Mouse (Mus musculus): ENCODE measurements around the gene Tspan7. TPM values are rescaled to one million over a fixed set of nuclear protein-coding genes. Genes with fewer than 3 reads are reported as not detected.

Tspan7 gene
- polyA plus RNA-seq, 1 experiment from 2014 or later = 250 TPM

DNA sequence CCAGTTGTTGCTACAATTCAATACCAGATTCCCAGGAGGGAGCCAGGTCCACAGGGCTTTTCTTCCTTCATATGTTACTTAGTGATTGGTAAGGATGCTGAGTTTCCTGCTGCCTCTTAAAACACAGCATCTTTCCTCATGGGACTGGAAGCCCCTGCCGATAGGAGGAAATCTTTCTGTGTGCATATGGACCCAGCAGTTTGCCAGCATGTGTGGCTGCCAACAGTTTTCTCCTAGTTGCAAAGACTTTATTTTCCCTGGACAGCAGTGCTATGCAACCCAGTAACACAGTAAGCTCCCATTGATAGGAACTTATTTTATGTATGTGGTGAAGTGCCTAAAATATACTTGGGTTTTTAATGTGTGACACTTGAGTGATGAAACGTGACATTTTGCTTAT is 73.7 kb downstream of the Tspan7 start:
- Histone ChIP-seq H3K9me3 (no peaks in the 10 kb centered on the region), H3K9ac (no peak overlapping the region), H3K4me1 (replicated peaks) (no peaks in the 10 kb centered on the region), H3K27ac (no peak overlapping the region), H3K4me3 (no peak overlapping the region), H3K27me3 (no peaks in the 10 kb centered on the region), H3K4me2 (no peak overlapping the region), H3K36me3 (no peaks in the 10 kb centered on the region)
- no peak for ATAC-seq (ENCODE audit: low FRiP score)
- 64% methylated on average over 2 of the region's 2 CpGs for WGBS

DNA sequence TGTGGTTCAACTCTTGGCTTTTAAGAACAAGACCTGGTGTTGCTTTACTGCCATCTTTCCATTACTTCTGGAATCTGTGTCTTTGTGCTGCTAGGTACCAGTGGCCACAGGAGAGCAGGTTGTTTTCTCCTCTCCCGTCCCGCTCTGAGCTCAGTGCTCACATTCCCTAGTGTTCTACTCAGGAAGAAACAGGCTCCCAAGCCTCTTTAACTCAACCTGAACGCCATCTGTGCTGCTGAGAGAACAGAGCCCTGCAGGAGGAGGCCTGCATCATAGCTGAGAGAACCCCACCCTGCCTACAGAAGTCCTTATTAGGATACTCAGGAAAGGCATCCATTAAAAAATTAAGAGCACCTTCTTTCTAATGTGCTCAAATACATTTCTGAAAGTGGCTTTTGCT is 80.9 kb downstream of the Tspan7 start:
- Histone ChIP-seq H3K4me1 (replicated peaks) (no peaks in the 10 kb centered on the region), H3K4me3 (no peak overlapping the region), H3K9ac (no peak overlapping the region), H3K27me3 (no peaks in the 10 kb centered on the region), H3K4me2 (no peak overlapping the region), H3K27ac (no peak overlapping the region), H3K9me3 (no peaks in the 10 kb centered on the region), H3K36me3 (no peaks in the 10 kb centered on the region)
- WGBS = 74% methylated on average over 3 of the region's 3 CpGs
- ATAC-seq (ENCODE audit: low FRiP score) = no peak

DNA sequence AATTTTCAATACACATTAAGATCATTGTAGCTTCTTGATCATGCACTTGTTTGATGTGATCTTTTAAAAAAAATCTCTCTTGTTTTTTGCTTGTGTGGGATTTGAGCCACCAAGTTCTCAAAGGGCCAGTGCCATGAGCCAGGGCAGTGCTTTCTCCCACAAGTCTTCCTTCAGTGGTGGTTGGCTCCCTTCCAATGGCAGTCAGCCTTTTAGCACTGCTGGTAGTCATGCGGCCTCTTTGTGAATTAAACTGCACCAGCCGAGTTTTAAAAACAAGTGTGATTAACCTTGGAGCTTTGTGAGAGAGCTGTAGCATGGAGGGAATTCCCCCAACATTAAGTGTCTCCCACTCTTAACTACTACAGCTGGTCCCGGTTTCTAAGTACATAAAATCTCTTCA is 89.6 kb downstream of the Tspan7 start:
- Histone ChIP-seq H3K4me2 (no peak overlapping the region), H3K4me1 (replicated peaks) (0 out of 2 replicates have a peak, but pooled peaks cover 3% of the 10 kb centered on the region), H3K27ac (no peak overlapping the region; the same call in 1 of the 2 replicates), H3K9ac (no peak overlapping the region), H3K4me3 (no peak overlapping the region), H3K9me3 (no peaks in the 10 kb centered on the region), H3K27me3 (no peaks in the 10 kb centered on the region), H3K36me3 (no peaks in the 10 kb centered on the region)
- 44% methylated on average over 3 of the region's 3 CpGs for WGBS
- no peak for ATAC-seq (ENCODE audit: low FRiP score)

DNA sequence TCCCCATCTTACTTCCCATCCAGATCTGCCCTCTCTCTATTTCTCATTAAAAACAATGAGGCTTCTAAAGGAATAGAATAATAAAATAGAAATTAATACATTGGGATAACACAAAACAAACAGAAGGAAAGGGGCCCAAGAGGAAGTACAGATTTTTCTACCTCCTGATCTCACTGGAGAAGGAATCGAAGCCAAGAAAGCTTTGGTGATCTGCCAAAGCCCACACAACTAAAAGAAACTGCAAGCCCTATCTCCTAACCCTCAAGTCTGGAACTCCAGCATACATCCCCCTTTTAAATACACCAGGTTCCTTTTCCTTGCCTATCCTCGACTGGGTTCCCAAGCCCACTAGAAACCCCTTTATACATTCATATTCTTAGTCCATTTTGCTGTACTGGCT is 90.4 kb downstream of the Tspan7 start:
- no peak overlapping the region for H3K27ac ChIP-seq
- H3K27me3 ChIP-seq = no peaks in the 10 kb centered on the region
- H3K9me3 ChIP-seq = no peaks in the 10 kb centered on the region
- H3K4me1 ChIP-seq (replicated peaks) = 0 out of 2 replicates have a peak, but pooled peaks cover 3% of the 10 kb centered on the region
- no peak for ATAC-seq (ENCODE audit: low FRiP score)
- no peak overlapping the region for H3K4me2 ChIP-seq
- 62% methylated on average over 2 of the region's 2 CpGs for WGBS
- H3K36me3 ChIP-seq = no peaks in the 10 kb centered on the region
- no peak overlapping the region for H3K9ac ChIP-seq
- H3K4me3 ChIP-seq = no peak overlapping the region

DNA sequence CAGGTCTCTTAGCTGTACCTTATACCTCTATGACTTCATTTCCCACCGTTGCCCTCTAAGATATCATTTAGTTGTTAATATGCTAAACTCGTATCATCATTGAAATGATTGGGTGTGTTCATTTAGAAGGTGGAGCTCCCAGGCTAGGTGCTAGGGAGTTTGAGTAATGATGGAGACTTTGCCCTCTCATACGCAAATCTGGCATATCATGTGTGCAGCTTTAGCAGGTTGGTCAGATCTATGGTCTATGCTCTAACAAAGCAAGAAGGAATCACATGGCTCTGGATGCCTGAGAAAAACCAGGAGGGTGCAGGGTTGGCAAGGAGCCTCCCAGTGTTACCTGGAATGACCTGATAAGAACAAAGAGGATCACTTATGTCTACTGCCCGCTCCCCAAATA is 91.4 kb downstream of the Tspan7 start:
- no peaks in the 10 kb centered on the region for H3K9me3 ChIP-seq
- no peaks in the 10 kb centered on the region for H3K27me3 ChIP-seq
- WGBS = 81% methylated on average over 4 of the region's 4 CpGs
- no peak overlapping the region for H3K4me2 ChIP-seq
- 0 out of 2 replicates have a peak, but pooled peaks cover 3% of the 10 kb centered on the region for H3K4me1 ChIP-seq (replicated peaks)
- H3K27ac ChIP-seq = no peak overlapping the region
- ATAC-seq (ENCODE audit: low FRiP score) = no peak
- H3K4me3 ChIP-seq = no peak overlapping the region
- no peak overlapping the region for H3K9ac ChIP-seq
- H3K36me3 ChIP-seq = no peaks in the 10 kb centered on the region

DNA sequence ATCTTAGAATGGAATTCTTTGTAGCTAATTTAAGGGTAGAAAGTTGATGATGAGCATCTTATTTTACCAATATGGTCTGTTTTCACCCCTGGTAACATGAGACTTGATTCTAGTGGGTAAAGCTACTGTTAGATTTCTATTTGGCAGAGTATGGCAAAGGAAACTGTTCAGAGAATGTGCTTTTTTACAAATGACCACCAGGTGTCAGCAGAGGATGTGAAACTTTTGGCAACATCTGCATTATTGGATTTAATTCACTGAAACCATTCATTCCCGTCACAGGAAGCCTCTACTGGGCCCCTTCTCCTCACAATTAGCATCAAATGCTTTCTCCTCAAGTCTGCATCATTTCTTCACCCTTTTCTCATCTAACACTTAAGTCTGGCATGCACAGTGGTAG is 92.4 kb downstream of the Tspan7 start:
- Histone ChIP-seq H3K27ac (no peak overlapping the region), H3K36me3 (no peaks in the 10 kb centered on the region), H3K27me3 (no peaks in the 10 kb centered on the region), H3K4me2 (no peak overlapping the region), H3K4me3 (no peak overlapping the region), H3K9ac (no peak overlapping the region), H3K4me1 (replicated peaks) (0 out of 2 replicates have a peak, but pooled peaks cover 3% of the 10 kb centered on the region), H3K9me3 (no peaks in the 10 kb centered on the region)
- ATAC-seq (ENCODE audit: low FRiP score) = no peak
- WGBS = 15% methylated on average over 1 of the region's 1 CpGs

DNA sequence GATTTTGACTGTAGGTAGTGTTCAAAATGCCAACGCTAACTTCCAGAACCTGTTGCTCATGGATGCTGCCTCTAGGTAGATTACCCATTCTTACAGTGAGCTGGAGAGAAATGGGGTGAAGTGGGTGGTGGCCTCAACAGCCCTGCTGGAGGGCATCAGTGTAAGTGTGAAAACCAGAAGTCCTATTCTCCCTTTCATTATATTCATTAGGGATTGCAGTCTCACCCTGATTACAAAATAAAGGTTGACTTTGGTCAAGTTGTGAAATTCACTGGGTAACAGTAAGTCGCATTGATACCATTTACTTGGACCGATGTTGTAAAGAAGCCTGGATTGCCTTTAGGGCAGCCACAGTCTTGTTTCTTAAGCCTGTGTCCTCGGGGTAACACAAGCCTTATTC is 97.8 kb downstream of the Tspan7 start:
- Histone ChIP-seq H3K36me3 (no peaks in the 10 kb centered on the region), H3K27ac (no peak overlapping the region), H3K27me3 (no peaks in the 10 kb centered on the region), H3K4me1 (replicated peaks) (no peaks in the 10 kb centered on the region), H3K4me2 (no peak overlapping the region), H3K4me3 (no peak overlapping the region), H3K9ac (no peak overlapping the region), H3K9me3 (no peaks in the 10 kb centered on the region)
- WGBS = 96% methylated on average over 4 of the region's 4 CpGs
- ATAC-seq (ENCODE audit: low FRiP score) = no peak

DNA sequence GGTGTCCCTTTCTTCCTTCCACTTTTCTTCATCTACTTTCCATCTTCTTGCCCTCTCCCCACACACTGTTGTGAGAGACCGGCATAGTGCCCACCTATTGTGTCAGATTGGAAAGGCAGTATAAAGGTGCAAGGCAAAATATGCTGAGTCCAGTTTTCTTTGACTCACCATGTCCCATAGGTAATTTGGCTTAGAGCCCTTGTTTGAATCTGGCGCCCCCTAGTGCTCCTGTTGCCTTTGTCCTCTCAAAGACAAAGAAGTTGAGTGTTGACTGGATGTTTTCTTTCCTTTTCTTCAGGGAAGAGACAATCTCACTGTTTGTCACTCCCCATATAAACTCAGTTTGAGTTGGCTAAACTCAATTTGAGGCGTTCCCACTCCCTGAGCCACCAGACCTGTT is 107.3 kb downstream of the Tspan7 start:
- ATAC-seq (ENCODE audit: low FRiP score) = no peak

DNA sequence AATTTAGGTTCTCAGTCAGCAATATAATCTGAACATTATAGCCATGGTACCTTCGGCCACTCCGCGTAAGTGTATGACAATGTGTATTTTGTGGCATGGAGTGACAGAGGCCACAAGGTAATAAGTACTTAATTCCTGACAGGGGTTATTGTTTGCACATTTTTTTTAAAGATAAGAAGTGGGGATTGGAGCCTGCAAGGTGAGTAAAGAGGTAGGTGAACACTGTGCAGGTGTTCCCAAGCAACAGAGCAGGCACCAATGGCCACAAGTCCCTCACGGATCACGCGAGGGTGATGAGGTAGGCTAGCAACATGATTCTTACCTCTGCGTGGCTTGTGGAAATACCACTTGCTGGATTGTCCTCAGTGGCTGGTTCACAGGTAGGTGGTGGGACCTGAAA is 108.6 kb downstream of the Tspan7 start:
- Histone ChIP-seq H3K9me3 (no peaks in the 10 kb centered on the region), H3K36me3 (peaks cover 9% of the 10 kb centered on the region), H3K27ac (no peak overlapping the region), H3K27me3 (no peaks in the 10 kb centered on the region), H3K9ac (no peak overlapping the region), H3K4me1 (replicated peaks) (no peaks in the 10 kb centered on the region), H3K4me3 (no peak overlapping the region), H3K4me2 (no peak overlapping the region)
- no peak for ATAC-seq (ENCODE audit: low FRiP score)
- 98% methylated on average over 7 of the region's 7 CpGs for WGBS

More for the DNA sequence above, 107.3 kb downstream of the Tspan7 start:
- 71% methylated on average over 3 of the region's 3 CpGs for WGBS
- no peaks in the 10 kb centered on the region for H3K27me3 ChIP-seq
- H3K9me3 ChIP-seq = no peaks in the 10 kb centered on the region
- no peak overlapping the region for H3K9ac ChIP-seq
- H3K27ac ChIP-seq = no peak overlapping the region
- no peak overlapping the region for H3K4me2 ChIP-seq
- H3K4me3 ChIP-seq = no peak overlapping the region
- peaks cover 9% of the 10 kb centered on the region for H3K36me3 ChIP-seq
- H3K4me1 ChIP-seq (replicated peaks) = no peaks in the 10 kb centered on the region

DNA sequence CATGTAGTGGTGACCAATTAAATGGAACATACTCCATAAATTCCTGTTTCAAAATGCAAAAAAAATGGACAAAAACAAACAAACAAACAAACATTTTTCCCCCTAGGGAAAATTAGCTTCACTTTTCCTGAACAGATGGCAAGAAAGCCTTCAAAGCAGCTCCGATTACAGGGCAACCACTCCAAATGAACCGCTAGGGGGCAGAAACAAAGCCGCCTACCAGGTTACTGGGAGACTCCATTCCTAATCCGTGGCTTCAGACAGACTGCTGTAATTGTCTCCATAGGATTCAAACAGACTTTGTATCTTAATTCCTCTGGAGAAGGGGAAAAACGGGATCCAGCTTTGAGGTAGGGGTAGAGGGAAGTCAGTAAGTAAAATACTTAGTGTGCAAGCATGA is 132.2 kb downstream of the Tspan7 start:
- Histone ChIP-seq H3K27me3 (no peaks in the 10 kb centered on the region), H3K4me1 (replicated peaks) (no peaks in the 10 kb centered on the region), H3K4me3 (no peak overlapping the region), H3K36me3 (no peaks in the 10 kb centered on the region), H3K9ac (no peak overlapping the region), H3K9me3 (no peaks in the 10 kb centered on the region), H3K4me2 (no peak overlapping the region), H3K27ac (no peak overlapping the region)
- 12% methylated on average over 5 of the region's 5 CpGs for WGBS
- ATAC-seq (ENCODE audit: low FRiP score) = no peak

DNA sequence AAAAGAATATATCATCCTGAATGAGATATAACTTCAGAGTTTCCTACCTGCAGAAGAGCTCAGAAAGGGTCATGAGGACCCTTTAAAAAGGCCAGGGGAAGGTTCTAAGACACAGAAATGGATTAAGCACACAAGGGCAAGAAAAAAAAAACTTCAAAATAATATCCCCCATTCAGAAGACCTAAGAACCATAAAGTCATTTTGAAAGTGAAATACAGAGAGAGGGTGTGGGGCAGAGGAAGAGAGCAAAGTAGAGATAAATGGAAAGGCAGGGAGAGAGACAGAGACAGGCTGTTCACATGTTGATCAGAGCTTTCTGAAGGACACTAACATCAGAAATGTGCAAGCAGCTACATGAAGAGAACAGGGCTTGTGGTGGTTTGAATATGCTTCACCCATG is 156.1 kb downstream of the Tspan7 start:
- no peaks in the 10 kb centered on the region for H3K36me3 ChIP-seq
- H3K4me2 ChIP-seq = no peak overlapping the region
- H3K27me3 ChIP-seq = no peaks in the 10 kb centered on the region
- ATAC-seq (ENCODE audit: low FRiP score) = no peak
- no peaks in the 10 kb centered on the region for H3K9me3 ChIP-seq
- H3K27ac ChIP-seq = no peak overlapping the region
- H3K4me3 ChIP-seq = no peak overlapping the region
- H3K9ac ChIP-seq = no peak overlapping the region
- no peaks in the 10 kb centered on the region for H3K4me1 ChIP-seq (replicated peaks)
